Mouse (Mus musculus): Measurements from ENCODE around the gene Pparg.

DNA sequence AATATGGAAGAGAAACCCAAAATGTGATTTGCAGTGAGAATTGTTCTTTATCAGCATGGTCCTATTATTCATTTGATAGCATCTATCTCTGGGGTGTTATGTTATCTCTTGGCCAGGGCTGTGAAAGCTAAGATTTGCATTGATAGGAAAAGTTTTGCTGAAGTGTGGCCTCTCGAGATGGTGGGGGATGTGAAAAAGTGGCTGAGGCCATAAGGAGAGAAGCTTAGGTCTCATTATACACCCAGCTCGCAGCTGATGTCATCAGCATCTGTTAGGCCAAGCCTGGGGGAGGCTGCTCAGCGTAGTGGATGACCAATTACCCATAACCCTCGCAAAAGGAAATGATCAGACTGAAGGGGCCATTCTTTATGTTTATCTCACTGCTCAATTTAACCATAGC lies 105.1 kb downstream of the Pparg start:
- TF ChIP-seq EP300 (IDR thresholded peaks at IDR 0.05; ENCODE audit: low read depth) (no peak), CTCF (IDR thresholded peaks at IDR 0.05; ENCODE audit: low read depth) (no peak)
